In genomic region chr17:6426869-6427268, GRCm38 (mm10) we compare ENCODE assay signal across 6 mouse cellular contexts. TPM values are rescaled to one million over a fixed set of nuclear protein-coding genes. Genes with fewer than 3 reads are reported as not detected.
DNase-seq lines count a peak whose midpoint lies in the region; ATAC-seq and TF ChIP-seq lines count a peak whose summit lies in the region.
"Not testable (repeated sequence)": the region's sequence is repeated elsewhere in the genome, so short reads cannot be mapped to it uniquely, and the experiment has no call there.

No protein-coding gene starts in this region.

- H3K27ac ChIP-seq in CH12.LX (ENCODE audit: insufficient read depth, low read depth) = peak overlapping the region; percentile 55

- ATAC-seq in megakaryocyte, adult 5-6 weeks (ENCODE audit: poor library complexity, severe bottlenecking) = peak; percentile 7; the same call in 1 of the 2 replicates

- H3K9ac ChIP-seq in CH12.LX (ENCODE audit: insufficient read depth, low read depth) = not testable (repeated sequence)

- not testable (repeated sequence) for TF ChIP-seq CTCF in CH12.LX (conservative IDR thresholded peaks at IDR 0.05 in 1 of 2, IDR thresholded peaks at IDR 0.05 in 1 of 2; ENCODE audit: low read depth in 2 of 2, low read length in 2 of 2)

- peak overlapping the region in 1 of 3 experiments; percentile 35 for H3K4me3 ChIP-seq in CH12.LX (replicated peaks in 1 of 3; ENCODE audit: low read depth in 2 of 3, low read length in 2 of 3, poor library complexity in 1 of 3)

- not testable (repeated sequence) for H3K9me3 ChIP-seq in CH12.LX (replicated peaks; ENCODE audit: low read length)

- TF ChIP-seq RAD21 in CH12.LX (IDR thresholded peaks at IDR 0.05; ENCODE audit: low read depth, low read length) = not testable (repeated sequence)

- dilution Hi-C loops in CH12.LX (cut with MboI; ENCODE audit: extremely low pct_ligation_motif_present, extremely low pct_unique_long_range_greater_than_20kb, low sequenced_read_pairs) = not testable (repeated sequence)

- H3K36me3 ChIP-seq in CH12.LX (replicated peaks in 1 of 2; ENCODE audit: control insufficient read depth in 1 of 2, insufficient read depth in 1 of 2, low read length in 1 of 2) = not testable (repeated sequence)

- TF ChIP-seq EP300 in CH12.LX (IDR thresholded peaks at IDR 0.05; ENCODE audit: low read length) = not testable (repeated sequence)

- peaks cover 15% of the 10 kb centered on the region for H3K79me2 ChIP-seq in CH12.LX (replicated peaks; ENCODE audit: control insufficient read depth, extremely low read depth, insufficient read depth, poor library complexity, severe bottlenecking)

- DNase-seq in 416B (ENCODE audit: low read depth) (peak; percentile 42), CH12.LX (ENCODE audit: extremely low read depth) (peak; percentile 56)
- peak; percentile 51 for DNase-seq in induced T-regulatory cell, adult 2 months (ENCODE audit: low read depth)
- DNase-seq in naive thymus-derived CD4-positive, alpha-beta T cell, adult 2 months (ENCODE audit: low read depth) = peak; percentile 12
- peak; percentile 61 for DNase-seq in thymus, postnatal 0 days (ENCODE audit: low spot score)

- peak; percentile 52 for TF ChIP-seq POLR2A in CH12.LX (IDR thresholded peaks at IDR 0.05; ENCODE audit: low read depth, low read length)

- peak overlapping the region; percentile 33; the same call in 1 of the 2 replicates for H3K4me2 ChIP-seq in CH12.LX (ENCODE audit: insufficient read depth, low read depth, poor library complexity, severe bottlenecking)

- in situ Hi-C loops in CH12.LX (cut with MboI; ENCODE audit: low pct_ligation_motif_present, low pct_unique_long_range_greater_than_20kb, low sequenced_read_pairs) = not testable (repeated sequence)

- H3K27me3 ChIP-seq in CH12.LX (replicated peaks) = not testable (repeated sequence)

- H3K4me1 ChIP-seq in CH12.LX (ENCODE audit: control insufficient read depth in 1 of 2, insufficient read depth in 2 of 2) = peaks cover 5 to 18% of the 10 kb centered on the region in 2 experiments

TF ChIP-seq in CH12.LX, 34 proteins besides CTCF, POLR2A, EP300 and RAD21:
- TF ChIP-seq MXI1 (IDR thresholded peaks at IDR 0.05; ENCODE audit: low read depth, low read length) (0 out of 2 replicates have a peak, but pooled peaks have one; percentile 39), ETS1 (conservative IDR thresholded peaks at IDR 0.05; ENCODE audit: low read depth, low read length) (0 out of 2 replicates have a peak, but pooled peaks have one; percentile 11), BHLHE40 (IDR thresholded peaks at IDR 0.05; ENCODE audit: low read depth, low read length) (peak; percentile 61; the same call in 1 of the 2 replicates), ZNF384 (IDR thresholded peaks at IDR 0.05; ENCODE audit: low read depth, low read length) (peak; percentile 50; the same call in 1 of the 2 replicates)
TF ChIP-seq in CH12.LX: peak in this region for 4; not testable (repeated sequence) for 30.

RNA-seq across cellular contexts. Expression of gene Dynlt1b, which starts 3.0 kb away (rescaled TPM):
- total RNA-seq in CH12.LX (2012; rRNA removed) (338 and 389 TPM in 2 replicates), CH12.LX (2014; rRNA removed) (542 and 607 TPM in 2 replicates)
- 287 and 371 TPM in 2 replicates for polyA plus RNA-seq in CH12.LX (2012; ENCODE audit: insufficient read length, low read depth)
- total RNA-seq in megakaryocyte, adult 5-6 weeks (2015) = 183 and 199 TPM in 2 replicates
- total RNA-seq in megakaryocyte, adult 5-6 weeks (2017) = 169 and 204 TPM in 2 replicates
- 921 and 944 TPM in 2 replicates for polyA plus RNA-seq in thymus, postnatal 0 days (2015; fragmentation: Nextera tagmentation; extraction: Ambion mirVana)
